Mouse (Mus musculus) 3134 (cell line): ENCODE results near the gene Ube2n.

Source experiments
- DNase-seq: peaks from one replicate; pipeline ENCODE4 v3.0.0-alpha.2; 2011; ENCODE audit warnings: low spot score; ENCODE audit not compliant: insufficient read length; ENCODE audit errors: extremely low read depth

Gene Ube2n

GRCm38 (mm10) chr10:95589196-95589595 lies 74.3 kb downstream of the Ube2n start:
- no peak for DNase-seq

GRCm38 (mm10) chr10:95590196-95590595 lies 75.3 kb downstream of the Ube2n start:
- DNase-seq = no peak

GRCm38 (mm10) chr10:95591257-95591656 lies 76.3 kb downstream of the Ube2n start:
- DNase-seq = no peak

GRCm38 (mm10) chr10:95594414-95594813 lies 79.5 kb downstream of the Ube2n start:
- DNase-seq = no peak
